Mouse (Mus musculus): ENCODE data around the gene Plcd1.
A peak's percentile ranks its signal among the peaks of the same experiment; 100 is the strongest.

Plcd1 gene

DNA sequence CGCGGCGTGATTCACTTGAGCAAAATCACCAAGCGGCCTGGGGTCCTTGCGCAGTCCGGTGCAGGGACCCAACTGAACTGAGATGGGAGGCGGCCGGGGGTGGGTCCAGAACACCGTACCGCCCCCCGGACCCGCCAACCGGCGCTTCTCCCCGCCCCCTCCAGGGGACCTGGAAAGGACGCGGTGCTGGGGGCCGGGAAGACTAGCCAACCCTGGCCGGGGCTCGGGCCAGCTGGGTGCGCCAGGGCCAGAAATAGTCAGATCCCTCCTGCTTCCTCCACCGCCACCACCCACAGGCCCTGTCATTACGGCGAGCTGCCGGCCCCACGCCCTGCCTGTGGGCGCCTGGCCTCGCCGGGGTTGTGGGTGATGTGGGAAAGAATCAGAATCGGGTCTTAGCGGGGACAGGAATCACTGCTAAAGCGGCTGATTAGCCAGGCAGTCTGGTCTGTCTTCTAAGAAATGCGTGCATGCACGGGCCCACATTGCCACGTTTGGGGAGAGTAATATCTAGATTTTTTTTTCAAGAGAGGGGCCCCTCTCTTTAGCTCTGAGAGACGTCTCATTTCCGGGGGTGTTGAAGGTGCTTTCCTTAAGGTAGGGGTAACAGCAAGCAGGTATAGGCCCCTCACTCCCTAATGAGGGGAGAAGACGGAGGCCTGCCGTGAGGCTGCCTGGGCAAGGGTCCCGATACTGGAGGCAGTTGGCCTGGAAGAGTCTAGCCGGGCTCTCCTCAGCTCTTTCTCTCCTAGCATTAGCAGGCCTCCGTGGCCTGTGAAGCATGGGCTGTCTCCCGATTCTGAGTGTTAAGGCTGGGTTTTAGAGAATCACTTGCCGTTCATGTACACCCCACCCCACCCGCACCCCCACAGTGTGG lies at the start of gene Plcd1:
Gene Plcd1 (minus strand): TSS at position 84 of the 877 bp plus-strand sequence.
- DNase-seq: peak; percentile 73

DNA sequence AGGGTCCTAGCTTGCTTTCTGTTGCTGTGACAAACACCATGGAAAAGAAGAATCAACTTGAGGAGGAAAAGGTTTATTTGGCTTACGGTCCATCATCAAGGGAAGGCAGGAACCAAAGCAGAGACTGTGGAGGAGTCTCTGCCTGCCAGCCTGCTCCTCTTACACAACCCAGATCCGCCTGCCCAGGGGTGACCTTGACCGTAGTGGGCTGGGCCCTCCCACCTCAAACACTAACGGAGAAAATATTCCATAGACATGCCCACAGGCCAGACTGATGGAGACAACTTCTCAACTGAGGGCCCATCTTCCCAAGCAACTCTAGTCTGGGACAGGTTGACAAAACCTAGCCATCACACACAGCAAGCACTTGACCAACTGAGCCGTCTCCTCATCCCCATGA lies 48.8 kb upstream of the Plcd1 start:
- no peak for DNase-seq

DNA sequence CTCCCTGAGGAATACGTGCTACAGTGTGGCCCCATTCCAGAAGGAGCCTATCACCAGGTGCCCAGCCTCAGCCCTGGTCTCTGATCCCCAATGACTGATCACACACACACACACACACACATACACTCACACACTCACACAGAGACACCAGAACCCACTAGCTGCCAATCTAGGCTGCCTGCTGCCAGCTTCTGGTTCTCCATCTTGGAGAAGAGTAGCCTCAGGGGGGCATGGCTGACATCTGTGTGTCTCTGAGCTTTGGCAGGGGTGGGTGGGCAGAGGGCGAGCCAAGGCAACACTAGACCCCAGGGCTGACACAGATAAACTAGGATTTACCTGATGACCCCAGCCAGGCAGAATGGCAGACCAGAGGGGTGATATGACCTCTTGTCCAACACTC lies 45.5 kb upstream of the Plcd1 start:
- DNase-seq: no peak

DNA sequence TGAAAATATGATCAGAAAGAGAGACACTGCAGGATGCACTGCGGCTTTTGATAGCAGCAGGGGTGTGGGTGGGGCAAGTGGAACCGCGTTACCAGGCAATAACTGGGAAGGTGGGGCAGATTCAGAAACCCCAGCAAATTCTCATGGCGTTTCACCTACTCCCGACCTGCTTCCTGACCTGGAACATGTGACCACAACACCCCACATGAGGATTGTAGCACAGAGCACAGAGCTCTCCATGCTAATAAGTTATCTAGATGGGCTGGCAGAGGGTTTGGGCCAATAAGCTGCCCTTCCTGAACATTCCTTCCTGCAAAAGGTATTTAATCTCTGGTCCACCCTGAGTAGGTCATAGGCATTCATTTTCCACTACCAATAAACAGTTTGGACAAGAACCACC lies 37.4 kb upstream of the Plcd1 start:
- DNase-seq: no peak

DNA sequence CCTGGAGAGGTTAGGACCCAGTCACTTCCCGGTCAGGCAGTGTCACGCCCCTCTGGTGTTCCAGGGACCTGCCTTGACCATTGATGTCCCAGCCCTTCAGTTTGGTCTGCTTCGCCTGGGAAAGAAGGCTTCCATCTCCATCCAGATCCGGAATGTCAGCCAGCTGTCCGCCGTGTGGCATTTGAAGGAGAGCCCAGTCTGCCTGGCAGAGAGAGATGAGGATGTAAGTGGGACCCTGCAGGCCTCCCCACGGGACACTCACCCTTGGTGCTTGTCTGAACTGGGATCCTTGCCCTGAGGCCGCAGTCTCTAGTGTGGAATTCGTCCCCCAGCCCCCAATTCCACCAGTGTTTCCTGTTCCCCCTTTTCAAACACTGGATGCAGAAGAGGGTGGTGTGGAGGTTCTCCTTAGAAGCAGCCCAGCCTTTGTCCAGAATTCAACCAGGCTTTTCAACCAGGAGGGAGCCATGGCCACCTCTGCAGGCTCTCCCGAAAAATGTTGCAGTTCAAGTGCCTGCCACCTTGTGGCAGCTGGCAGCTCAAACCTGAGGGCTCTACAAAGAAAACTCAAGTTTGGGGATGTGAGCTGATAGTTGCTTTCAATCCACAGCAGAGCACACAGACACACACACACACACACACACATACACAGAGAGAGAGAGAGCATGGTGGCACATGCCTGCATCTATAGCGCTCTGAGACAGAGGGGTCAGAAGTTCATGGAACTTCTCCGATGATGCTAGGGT lies 35.3 kb upstream of the Plcd1 start:
- no peak for DNase-seq

DNA sequence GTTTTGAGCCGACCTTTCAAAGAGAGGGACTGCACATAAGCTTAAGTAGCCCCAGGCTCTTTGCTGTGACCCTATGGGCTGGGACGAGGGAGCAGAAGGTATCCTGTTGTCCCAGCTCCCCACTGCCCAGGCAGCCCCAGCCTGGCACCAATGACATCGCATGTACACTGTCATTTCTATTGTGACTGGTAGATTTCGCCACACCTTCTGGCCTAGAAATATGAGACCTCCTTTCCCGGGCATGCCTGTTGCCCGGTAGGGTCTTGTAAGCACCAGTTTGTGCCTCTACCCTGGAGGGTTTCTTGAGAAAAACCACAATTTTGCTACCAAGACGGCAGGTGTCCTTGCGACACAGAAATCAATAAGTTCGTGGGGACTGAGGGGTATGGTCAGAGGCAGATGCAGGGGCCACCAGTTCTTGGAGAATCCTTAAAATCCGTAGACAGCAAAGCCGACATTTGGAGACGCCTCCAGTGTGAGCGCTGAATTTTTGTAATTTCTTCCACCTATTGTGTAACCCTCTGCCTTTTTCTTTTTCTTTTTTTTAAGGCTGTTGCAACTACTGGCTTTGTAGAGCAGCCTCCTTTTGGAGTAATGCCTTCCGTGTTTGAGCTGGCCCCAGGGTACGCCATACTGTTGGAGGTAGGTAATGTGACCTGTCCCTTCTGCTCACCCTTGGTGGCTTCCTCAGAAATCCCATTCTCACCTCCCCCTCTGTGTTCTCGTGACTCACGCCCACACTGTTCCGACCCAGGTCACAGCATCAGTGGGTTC lies 29.5 kb upstream of the Plcd1 start:
- no peak for DNase-seq

DNA sequence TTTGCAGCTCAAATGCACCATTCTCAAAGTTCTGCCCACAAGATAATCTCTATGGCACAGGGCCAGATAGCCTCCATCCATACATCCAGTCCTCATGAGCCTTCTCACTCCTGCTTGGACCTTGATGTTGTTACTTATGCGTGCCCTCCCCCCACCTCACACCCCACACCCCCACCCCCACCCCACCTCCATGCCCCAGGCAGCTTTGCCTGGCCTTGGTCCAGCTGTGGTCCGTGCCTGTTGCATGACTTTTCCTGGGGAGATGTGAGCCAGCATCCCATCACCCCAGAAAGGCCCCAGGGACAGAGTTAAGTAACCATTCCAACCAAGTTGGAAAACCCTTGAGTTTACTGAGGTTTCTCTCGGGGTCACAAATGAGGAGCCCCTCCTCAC lies 26.9 kb upstream of the Plcd1 start:
- no peak for DNase-seq

DNA sequence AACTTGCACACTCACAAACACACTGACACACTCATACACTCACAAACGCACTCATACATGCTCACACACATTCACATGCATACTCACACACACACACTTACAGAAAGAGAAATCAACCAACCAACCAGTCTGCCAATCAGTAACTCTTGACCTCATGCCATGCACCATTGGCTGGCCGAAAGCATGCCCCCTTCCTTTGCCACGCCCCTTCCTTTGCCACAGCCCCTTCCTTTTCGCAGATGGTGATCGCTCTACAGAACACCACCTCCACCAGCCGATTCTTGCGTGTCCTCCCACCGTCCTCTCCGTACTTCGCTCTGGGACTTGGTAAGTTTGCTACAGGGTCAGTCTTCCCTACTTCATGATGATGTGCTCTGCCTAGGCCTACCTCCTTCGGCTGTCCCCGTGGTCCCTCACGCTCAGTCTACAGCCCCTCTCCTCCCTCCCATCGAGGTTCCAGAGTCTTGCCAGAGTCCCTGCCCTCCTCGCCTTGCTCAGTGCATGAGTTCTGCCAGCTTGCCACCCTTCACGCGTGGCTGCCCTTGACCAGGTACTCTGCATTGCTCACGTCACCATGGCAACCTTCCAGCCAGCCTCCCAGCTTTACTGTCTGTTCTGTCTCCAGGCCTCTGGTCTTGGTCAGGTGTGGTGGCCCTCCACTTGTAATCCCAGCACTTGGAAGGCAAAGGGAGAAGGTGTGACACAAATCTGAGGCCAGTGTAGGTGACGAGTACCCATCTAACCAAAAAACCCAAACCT lies 26.3 kb upstream of the Plcd1 start:
- no peak for DNase-seq

DNA sequence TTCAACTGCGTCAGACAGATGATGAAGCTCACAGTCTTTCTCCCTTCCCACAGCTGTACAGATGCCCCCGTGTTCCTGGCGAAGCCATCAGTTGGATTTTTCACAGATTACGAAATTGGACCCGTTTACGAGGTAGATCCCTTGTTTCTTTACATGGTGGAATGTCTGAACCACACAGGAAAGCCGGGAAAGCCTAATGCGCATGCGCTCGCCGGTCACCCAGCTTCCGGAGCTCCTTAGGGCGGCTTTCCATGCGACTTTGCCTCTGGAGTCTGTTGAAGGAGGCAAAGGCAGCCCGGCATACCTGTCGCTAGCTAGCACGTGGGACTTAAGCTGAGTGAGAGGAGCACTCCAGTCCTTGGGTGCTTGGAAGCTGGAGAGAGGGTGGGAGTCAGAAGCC lies 21.6 kb upstream of the Plcd1 start:
- DNase-seq: no peak

DNA sequence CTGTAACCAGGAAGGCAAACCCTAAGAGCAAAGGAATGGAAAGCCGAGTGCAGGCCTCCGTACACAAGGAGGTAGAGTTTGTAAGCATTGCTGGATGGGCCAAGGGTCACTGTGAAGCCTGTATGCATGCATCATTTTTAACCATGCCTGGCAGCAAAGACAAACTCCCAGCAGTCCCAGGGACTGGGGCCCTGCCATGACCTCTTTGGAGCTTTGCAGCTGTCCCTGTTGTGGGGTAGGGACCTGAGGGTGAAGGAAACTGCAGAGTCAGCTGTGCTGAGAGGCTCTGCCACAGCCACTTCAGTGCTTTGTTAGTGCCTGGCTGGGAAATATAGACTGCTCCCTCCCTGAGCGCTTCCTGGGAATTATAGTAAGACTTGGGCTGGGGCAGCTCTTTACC lies 17.3 kb upstream of the Plcd1 start:
- no peak for DNase-seq

DNA sequence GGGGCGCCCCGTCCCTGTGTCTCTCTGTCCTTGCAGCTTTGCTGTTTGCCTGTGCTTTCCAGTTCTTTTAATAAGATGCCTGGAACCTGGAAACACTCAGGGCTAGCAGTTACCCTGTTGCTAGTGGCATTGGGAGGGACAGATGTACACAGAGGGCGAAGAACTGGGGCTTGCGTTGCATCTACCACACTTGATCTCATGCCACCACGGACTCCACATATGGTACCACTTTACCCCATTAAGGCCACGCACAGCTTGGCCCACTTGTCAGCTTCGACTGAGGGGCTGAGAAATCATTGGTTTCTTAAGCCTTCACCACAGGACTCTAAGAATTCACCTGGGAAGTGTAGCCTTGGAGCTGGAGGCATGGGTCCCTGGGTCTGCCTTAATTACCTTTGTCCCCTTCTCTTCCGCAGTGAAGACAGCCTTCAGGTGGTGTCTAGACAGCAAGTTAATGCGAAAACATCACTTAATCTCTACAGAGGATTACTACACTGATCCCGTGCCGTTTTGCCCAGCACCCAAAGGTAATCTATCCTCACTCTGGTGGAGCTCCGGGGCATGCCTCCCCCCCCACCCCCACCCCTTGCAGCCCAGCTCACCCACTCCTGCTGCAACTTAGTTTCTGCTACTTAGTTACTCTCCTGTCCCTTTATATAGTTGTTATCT lies 16.5 kb upstream of the Plcd1 start:
- DNase-seq: no peak

DNA sequence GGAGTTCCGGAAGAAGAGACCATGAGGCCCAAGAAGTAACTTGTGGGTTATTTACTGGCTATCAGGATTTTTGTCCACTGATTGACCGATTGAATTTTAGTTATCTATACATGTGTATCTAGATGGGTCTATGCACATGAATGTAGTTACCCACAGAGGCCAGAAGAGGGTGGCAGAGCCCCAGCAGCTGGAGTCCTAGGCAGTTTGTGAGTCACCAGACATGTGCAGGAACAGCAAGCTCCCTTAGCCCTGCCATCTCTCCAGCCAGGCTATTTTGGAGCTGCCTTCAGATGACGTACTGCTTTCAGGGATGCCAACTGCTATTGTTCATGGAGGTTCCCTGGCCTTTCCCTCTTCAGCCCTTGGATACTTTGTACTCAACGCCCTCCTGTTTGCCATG lies 14.3 kb upstream of the Plcd1 start:
- DNase-seq: no peak

DNA sequence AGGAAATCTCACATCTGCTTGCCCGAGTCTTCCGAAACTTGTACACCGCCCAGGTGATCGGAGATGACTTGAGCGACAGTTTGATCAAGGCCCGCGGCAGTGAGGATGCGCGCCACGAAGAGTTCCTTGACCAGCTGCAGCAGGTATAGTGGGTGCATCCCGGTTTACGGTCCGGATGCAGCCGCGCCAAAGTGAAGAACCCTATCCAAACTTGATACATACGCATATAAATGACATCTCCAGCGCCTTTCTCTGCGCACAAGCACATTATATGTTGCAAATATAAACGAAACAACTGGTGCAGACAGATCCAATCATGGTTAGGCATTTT lies 9.4 kb upstream of the Plcd1 start:
- no peak for DNase-seq

DNA sequence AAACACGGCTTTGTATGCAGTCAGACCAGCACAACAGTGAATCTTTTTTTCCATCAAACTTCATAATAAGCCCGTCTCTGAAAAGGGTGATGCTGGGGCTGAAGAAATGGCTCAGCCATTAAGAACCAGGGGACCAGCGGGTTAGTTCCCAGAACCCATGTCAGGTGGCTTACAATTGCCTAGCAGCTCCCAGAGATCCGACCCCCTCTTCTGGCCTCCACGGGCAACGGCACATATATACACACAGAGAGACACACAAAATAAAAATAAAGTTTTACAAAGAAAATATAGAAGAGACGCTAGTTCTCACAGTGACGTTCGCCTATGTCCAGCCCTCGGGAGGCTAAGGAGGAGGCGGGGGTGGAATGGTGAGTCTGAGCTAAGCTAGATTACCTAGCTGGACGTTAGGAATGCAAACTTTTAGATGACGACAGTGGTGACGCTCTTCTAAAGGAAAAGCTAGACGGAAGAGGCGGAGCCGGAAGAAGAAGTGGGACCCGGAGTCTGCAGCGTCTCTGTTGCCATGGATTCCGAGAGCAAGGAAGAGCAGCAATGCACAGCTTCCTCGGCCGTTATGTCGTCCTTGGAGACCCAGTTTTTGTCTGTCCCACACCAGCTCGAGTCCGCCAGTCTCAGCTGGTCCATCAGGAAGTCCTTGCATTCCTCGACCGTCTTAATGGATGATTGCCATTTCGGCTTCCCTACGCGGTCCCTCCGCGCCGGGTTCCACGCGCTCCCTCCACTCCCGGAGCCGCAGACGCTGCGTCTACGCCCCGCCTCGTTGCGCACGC lies 8.9 kb upstream of the Plcd1 start, which contains the start of gene Dlec1:
Gene Dlec1 (plus strand): TSS at position 487 of the 791 bp plus-strand sequence.
- peak; percentile 57 for DNase-seq

DNA sequence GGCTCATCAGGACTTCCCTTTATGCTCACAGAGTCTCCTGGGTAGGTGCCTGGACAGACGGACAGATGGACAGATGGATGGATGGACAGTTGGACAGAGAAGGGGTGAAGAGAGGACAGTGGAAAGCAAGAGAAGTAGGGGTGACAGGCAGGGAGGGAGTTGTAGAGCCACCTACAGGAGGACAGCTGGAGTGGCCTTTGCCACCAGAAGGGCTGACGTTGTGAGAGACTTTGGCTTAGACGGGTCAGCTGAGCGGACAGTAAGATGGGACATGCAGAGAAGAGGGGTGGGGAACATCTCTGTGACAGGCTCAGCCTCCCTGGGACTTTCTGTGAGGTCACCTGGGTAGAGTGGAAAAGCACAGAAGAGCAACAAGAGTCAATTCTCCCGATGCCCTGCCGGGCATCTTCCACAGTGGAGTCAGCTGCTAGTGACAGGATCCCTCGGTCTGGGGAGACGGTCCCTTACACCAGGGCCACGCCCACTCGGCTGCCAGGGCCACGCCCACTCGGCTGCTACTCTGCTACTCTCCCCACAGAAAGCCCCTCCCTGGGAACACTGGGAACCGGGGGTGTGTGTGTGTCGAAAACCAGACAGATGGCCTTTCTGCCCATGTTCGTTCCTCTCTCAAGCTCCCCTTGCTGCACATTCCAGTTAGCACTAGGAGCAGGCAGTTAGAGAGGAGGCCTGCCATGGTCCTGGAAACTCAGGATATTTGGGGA lies 7.0 kb upstream of the Plcd1 start:
- DNase-seq: peak; percentile 49

DNA sequence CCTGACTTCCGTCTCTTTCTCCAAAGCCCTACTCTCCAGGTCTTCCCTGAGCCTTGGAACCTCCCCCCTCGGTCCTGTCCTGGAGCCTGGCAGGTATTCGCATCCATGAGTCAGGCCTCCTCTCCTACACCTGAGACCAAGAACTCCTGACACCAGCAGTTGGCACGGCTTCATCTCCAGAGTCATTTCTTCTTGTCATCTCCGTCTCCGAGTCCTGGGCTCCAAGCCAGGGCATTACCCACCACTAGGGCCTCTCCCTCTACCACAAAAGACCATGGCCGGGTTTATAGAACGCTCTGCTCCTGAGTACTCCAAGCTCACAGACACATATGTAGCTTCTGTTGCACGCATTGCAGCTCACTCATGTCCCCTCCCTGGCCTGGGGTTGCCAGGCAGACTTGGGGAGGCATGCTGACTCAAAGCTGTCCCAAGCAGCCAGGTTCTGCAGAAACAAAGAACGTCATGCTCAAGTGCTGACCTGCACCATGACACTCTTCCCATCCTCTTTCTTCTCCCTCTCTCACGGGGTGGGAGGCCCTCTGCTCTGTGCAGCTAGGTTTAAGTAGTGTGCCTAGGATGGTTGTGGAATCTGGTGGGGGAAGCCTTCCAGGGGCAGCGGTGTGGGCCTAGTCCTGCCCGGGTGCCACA lies 1.3 kb upstream of the Plcd1 start:
- no peak for DNase-seq

DNA sequence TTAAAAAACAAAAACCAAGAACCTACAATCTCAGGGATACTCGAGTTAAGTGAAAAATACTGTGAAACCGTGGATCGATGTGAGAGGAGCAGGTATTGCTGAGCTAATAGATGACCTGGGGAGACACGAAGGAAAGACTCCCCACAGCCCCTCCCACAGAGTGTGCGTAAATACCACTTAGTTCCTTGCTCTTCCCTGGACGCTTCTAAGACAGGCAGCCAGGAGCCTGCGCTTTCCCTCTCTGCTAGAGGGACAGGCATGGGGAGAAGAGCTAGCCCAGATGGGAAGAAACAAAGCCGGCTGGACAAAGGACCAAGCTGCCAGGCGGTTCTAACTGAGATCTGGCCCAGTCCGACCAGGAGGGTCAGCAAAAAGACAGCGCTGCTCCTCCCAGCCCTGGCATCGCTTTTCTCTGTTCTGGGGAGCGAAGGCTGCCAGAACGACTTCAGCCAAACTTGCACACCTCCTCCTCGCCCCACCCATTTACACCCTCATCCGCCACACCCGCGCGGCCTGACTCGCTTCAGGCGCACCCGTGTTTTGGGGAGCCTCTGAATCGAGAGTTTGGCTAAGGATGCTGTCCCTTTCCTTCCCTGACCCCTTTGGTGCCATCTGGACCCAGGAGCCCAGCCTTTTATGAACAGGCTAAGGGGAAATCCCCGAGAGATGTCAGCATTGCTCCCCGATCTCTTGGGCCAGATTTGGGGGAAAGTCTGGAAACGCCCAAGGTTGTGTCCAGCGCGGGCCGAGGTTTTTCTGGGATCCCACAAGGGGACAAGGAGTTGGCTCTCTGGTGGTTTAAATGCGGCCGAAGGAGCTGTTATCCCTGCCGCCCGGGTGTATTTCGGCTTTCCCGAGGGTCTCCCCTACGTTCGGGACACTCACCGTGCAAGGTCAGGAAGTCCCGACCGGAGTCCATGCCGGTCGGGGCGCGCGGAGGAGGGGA lies 556 bp downstream of the Plcd1 start:
- no peak for DNase-seq

DNA sequence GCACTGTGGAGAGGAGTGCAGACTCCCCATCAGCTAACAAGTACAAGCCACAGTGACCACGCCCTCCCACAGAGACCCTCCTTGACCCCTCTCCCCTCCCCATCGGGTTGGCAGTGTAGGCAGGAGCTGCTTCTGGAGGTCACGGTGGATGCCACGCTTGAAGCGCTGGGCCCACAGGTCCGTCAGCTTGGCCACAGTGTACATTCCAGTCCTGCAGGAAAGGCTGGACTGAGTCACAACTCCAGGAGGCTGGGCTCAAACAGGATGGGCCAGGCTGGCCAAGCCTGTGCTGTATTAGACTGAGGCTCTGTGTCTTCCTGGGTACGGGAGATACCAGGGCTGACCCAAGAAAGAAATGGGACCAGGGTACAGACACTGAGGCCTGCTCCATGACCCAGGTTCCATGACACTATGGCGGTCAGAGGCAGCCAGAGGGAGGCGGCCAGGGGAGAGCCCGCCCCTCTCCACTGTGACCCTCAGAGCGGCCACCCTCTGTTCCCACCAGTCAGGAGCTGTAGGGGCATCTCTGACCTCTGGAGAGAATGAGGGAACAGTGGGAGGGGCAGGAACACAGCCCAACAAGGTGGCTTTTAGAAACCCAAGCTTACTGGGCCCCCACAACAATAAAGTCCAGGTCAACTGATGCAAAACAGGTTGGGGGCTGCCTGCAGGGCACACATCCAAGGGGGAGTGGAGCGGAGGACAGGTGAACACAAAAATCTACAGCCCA lies 1.6 kb downstream of the Plcd1 start:
- DNase-seq: no peak
